Mouse (Mus musculus) heart, postnatal 0 days (tissue): ENCODE data around the gene Cd34.

ENCODE experiments used
- CTCF ChIP-seq: IDR thresholded peaks from 2 replicates; pipeline ENCODE4 v1.5.1; 2016; ENCODE audit warnings: antibody characterized with exemption, control low read depth, low read depth
- EP300 ChIP-seq: IDR thresholded peaks from 2 replicates; pipeline ENCODE4 v1.6.1; 2016; ENCODE audit warnings: antibody characterized with exemption, low read depth

DNA sequence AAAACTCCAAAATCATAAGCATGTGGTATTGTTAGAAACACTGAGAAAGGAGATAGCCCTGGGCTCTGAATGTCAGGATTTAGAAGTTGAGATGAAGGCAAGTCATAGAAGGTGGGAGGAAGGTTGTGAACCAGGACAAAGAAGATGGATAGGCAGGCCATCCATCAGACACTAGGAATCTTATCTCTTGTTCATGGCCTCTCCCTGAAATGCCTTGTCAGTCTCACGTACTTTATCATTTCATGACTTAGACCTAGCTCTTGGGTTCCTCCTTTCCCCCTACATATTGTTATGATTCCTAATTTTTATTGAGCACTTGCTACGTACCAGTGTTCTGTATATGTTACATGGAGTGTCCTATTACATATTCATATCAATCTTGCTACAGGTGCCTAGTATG, 53.0 kb downstream of the Cd34 start:
- TF ChIP-seq EP300 (no peak), CTCF (no peak)
